Mouse (Mus musculus): ENCODE data around the gene Map4k1.

Gene Map4k1

DNA sequence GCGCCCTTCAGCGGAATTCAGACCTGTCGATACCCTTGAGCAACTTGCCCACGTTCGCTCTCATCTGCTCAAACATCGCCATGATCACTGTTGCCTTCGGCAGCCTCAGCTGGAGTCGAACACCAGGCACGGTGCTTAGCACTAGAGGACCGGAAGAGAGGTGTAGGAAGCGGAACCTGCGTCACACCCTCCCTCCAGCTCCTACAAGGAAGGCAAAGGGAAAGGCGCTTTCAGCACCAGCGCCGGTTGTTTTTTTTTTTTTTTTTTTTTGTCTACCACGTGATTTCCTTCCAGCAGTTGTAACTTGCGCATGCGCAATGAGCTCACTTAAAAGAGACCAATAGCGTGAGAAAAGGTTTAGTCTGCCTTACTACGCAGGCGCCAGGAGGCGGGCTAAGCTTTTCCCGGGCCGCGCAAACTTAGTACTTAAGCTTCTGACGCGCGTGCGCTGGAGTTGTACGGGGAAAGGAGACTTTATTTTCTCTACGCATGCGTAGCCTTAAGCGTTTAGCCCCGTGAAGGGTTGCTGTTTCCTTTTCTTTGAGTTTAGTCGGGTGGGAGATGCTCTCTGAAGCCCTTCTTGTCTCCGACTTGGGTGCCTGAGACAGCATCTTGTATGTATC, at the start of gene Map4k1, which contains the start of gene Eif3k:
TSS of gene Map4k1 (plus strand) at position 400 of the 623 bp plus-strand sequence.
TSS of gene Eif3k (minus strand) at position 214 of the 623 bp plus-strand sequence.
- peak; percentile 91 to 96 for DNase-seq

DNA sequence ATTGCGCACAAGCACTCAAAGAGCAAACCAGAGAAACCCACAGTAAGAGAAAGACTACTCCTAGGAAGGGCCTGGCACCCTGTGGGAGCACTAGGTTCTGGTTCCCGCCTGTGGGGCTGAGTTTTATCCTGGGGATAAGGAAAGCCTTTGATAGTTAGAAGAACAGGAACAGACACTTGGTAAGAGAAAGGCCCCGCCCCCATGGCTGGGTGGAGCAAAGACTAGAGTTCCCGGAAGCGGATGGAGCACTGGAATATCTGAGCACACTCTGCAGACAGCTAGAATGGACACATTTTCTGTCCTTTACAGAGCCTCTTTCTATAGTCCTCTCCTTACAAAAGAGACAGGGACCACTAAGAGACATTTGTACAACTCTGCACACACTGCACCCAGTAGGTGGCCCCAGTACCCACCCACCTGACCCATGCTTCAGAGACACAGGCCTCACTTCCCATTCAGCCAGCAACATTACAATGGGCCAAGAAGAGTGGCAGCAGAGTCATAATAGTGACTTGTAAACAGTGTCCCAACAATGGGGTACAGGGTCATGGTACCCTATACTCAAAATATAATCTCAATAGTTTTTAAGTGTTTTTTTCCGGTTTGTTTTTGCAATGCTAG, 49.3 kb upstream of the Map4k1 start:
- DNase-seq, result no peak

DNA sequence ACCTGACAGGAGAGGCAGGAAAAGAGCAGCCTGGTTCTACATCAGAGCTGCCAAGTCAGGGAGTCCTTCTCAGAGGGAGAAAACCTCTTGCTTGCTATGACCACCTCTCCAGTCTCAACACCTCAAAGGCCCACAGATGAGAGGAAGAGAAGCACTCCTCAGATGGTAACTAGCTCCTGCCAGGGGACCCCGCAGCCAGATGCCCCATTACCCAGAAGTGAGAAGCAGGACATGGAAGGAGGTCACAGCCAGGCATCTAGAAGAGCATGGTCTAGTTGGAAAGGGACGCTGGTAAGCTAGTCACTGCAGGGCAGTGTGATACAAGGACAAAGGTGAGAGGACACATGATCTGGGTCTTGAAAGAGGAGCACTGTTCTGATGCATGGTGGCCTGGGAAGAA, 48.0 kb upstream of the Map4k1 start:
- no peak for DNase-seq

DNA sequence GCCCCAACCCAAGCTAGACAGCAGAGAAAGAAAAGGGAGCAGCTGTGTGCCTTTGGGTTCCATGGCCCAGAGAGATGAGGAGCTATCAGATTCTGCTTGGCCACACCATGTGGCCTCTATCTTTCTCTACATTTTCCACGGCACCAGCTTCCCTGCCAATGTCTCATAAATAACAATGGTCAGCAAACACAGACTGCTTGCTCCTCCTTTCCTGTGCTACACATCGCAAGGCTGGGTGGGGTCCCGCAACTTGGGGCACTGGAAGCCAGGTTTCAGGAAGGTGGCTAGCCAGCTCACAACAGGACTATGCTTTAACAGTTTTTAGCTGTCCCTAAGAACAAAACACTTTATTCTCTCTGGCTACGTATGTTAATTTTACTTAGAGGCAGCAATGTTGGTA, 45.1 kb upstream of the Map4k1 start:
- no peak for DNase-seq

DNA sequence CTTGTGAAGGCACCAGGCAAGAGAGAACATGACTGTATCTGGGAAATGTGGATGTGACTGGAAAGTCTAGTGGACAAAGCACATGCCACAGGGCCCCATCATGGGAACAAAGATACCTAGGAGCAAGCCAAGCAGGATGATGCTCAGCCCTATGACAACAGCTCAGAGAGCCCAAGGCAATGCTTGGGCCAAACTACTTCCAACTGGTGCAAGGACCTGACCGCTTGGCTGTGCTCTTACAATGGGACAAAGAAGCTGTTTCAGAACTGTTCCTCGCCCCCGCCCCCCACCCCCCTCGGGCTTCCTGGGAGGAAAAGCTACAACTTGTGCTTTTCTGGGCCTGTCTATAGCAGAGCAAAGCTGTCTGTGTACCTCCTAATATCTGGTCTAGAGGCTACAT, 43.2 kb upstream of the Map4k1 start:
- no peak for DNase-seq

DNA sequence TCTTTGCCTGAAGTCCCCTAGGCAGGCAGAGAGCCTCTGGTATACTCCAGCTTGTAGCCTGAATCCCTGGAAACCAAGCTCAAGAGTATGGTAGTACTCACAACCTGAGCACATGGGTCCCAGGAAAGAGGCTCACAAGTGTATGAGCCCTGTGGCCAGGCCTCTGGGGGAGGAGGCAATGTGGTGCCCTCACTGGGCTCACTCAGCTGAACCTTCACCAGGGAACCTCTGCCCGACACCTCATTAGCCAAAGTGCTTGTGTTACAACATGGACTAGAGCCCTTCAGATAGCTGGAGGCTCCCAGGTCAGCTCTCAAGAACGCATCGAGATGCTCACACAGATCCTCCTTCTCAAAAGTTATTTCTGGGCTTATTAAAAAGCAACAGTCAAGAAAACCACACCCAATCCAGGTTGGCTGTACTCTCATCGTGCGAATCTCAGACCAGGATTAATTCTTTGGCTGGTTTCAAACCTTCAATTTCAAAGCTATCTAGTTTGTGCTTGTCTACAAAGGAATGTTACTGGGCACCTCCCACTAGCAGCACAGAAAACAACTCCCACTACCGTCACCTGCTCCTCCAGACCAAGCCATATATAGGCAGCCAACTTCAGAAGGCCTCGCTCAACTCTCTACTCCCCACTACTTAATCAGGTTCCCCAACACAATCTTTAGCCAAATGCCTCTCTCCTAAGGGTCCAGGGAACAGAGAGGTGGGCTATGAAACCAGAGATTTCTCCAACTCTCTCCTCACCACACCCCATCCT, 42.2 kb upstream of the Map4k1 start:
- DNase-seq, result no peak

DNA sequence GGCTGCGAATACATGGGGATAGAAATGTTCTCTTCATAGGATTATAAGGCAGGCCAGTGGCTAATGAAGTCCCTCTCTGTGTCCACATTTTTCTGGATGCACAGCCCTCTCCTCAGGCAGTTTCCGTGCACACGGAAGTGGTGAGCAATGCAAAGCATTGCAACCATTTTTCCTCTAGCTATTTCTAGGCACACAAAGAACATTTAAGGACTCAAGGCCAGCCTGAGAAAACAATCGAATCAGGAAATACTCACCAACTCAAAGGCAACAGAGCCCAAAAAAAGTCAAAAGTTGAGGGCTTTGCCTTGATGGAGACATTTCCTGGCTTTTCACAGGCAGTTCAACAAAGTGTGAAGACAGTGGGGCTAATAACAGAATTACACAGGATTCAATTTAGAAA, 40.7 kb upstream of the Map4k1 start:
- DNase-seq, result no peak

DNA sequence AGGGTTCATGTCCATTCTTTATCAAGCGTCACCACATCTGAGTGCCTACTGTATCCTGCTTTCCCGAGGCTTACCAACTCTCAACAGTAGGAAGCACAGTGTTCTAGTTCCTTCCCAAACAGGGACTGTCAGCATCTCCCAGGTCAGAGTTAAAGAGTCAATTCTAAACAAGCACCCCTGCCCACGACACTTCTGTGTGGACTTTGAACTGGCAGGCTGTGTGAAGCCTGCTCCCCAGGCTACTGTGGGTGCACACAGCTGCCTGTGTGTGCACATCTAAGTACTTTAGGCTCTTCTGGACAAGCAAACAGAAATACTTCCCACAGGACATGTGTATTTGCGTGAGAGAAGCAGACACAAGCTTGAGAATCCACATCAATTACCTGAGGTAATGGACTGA, 40.3 kb upstream of the Map4k1 start:
- DNase-seq, result no peak

DNA sequence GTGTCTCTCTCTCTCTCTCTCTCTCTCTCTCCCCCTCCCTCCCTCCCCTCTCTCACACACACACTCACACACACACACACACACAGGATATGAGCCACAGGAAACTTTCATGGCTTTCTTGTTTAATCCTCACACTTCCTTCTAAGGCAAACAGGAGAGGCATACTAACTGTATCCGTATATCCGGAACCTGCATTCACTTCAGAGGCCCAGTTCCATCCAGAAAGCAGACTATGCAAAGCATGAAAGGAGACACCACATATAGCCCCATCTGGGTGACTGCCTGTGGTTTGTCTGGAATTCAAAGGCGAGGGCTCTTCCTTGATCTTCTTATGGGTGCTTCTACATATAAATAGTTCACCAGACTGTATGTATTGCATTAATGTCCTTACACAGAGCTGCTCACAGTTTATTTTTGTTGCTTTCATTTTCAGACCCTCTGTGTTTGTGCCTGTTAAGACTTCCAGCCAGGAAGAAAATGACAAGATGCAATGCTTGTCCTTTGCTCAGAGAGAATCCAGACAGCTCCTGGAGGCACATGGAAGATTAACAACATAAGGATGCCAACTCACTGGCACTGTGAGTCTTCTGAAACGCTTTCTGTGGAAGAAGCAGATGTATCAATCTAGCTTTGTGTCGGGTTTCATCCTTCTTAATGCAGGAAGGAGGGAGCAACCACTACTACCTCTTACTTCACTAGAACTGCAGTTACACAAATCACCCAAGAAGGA, 38.2 kb upstream of the Map4k1 start:
- no peak for DNase-seq

DNA sequence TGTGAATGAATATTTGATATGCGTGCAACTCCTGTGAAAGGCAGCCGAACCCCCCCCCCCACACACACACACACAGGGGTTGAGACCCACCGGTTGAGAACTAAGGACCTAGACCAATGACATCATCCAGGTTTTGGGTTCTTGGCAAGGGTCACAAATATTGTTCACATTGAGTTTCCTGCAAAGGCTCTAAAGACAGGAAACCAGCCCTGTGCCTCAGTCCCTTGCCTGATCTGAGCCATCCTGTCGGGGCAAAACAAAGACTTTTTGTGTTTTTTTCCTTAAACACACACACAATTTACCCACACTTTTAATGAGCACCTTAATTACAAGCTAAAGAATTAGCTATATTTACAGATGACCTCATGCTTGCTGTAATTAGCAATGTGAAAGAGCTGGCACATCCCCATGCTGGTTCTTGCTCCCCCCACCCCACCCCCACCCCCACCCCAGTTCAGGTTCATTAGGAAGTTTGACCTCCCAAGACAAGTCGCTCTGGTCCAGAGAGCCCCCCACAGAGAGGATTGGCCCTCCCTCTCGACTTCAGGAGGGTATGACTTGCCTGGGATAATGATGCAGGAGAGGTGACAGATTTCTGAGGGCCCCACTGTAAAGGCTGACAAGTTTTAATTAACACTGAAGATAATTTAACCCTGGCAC, 37.0 kb upstream of the Map4k1 start:
- no peak for DNase-seq

DNA sequence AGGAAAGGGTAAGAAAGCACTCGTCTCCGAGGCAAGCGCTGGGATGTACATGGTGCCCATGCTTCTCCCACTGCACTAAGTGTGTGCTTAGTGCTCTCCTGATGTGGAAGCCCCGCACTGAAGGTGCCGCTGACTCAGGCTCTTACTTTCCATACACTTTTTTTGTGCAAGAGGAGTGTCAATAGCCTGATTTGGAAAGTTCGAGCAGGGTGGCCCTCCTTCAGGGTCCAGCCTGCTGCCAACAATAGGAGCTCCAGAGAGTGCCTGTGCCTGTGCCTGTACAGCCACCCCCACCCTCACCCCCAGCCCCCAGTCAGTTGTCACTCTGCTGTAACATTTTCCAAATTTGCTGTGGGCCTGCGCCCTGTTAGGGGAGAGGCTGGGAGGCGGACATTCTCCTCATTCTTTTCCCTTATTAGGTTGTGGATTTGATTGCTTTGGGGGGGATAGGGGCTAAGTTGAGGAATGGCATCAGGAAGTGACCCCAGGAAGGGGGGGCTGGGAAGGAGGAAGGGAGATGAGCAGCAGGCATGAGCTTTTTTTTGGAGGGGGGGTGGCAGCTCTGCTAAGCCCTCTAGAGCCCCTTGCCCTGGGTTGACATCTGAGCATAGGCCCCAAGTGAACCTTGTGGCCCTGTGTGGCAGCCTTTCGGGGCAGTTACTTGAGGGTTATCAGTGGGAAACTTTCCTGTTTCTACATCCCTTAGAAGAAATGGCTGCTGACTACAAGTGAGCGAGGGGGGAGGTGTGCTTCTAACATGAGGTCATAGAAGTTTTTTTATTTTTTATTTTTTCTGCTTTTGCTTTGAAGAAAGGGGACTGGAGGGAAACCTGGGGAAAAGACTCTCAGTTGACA, 36.2 kb upstream of the Map4k1 start:
- DNase-seq, result no peak

DNA sequence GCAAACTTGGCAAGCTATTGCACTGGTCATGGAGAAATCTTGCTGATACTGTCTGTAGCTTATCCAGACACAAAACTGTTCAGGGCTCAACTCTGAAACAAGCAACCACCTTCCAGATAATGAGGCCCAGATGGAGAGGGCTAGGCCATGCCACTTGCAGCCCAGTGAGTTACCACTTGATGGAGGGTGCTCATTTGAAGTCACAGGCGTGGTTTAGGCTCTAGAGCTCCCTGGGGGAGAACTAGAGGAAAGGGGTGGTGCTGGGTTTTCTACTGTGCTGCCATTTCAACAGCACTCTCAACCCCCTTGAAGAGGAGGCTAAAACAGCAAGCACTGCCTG, 35.6 kb upstream of the Map4k1 start:
- DNase-seq, result no peak

DNA sequence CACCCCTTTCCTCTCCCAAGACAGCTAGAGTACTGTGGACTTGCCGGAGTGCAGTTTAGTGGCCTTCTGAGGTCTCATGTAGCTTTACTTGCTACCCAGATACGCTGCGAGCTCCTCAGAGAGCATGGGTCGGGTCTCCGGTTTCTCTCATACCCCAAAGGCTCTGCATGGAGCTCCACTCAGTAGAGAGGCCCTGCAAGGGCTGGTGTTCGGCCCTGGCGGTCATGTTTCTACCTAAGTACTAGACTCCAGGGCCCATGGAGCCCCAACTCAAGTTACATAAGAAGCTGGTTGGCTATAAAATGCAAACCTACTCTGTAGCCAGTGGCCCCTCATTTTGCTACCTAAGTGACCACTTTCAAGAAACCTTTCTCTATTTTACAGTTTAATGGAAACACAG, 33.1 kb upstream of the Map4k1 start:
- no peak for DNase-seq

DNA sequence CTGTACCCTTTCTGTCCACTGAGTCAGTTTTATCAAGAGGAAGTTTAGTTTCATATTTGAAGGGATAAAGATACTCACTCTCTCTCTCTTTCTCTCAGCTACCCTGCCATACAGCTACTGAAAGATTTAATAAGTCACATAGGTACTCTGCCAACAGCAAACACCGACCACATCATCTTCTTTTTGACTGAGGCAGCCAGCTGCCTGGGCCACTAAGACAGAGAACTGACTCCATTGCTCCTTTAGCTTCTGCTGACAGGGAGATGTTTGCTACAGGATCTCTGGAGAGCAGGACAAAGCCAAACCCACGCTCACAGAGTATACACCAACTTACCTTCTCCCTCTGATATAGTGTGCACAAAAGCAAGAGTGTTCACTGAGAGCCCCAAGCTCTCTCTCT, 32.6 kb upstream of the Map4k1 start:
- no peak for DNase-seq

DNA sequence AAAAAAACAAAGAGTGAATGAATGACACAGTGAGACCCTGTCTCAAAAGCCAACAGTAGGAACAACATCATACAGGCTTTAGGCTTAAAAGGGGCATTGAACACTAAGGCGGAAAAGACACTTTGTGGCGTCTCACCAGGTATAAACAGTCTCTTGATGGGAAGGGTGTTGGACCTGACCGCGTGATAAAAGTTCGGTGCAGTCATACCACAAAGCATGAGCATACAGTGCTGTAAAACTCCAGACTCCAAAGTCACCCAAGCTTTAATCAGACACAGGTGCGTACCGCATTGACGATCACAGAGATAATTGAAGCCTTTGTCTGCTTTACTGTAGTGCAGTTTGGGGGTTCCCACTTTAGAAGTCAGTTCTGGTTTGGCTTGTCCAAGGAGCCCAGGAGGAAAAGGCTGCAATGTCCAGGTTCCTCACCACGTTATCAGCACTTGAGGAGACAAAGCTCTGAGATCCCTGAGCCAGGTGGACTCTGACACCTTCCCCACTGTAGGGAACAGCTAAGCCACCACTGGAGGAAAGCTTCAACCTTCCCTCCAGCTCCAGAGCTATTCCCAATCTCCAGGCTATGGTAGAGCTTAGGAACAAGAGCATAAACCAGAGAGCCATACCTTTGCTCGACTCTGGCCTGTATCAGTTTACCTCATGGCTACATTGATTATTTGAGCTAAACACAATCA, 31.4 kb upstream of the Map4k1 start:
- no peak for DNase-seq

DNA sequence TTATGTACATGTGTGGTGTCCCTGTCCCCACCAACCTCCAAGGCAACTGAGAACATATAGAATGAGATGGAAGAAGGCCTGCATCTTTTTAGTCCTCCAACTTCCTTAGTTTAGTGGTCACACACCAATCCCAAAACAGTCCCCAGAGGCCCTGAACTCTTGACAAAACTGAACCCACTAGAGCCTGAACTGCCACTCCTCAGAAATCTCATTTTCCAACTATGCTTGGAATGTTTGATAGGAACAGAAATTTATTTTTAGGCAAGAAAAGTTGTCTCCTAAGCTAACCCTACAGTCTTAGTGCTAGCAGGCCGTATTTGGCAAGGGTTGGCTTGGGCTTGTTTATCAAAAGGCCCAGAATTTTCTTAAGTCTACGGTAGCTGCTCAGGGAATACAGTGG, 30.1 kb upstream of the Map4k1 start:
- no peak for DNase-seq

DNA sequence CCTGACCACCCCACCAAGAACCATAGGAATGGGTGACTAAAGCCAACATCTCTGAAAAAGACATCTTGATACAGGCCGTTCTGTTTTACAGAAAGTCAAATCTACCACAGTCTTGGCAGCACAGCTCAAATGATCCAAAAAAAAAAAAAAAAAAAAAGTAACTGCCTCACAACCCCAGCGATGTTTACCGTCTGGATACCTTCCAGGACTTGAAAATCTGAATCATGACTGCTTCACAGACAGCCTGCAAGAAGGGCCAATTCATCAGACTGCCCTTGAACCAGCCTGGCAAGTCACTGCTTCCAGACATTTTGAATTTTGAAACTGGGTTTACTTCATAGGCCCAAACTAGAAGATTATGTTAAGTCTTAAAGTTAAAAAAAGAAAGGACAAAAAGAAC, 29.1 kb upstream of the Map4k1 start:
- no peak for DNase-seq

DNA sequence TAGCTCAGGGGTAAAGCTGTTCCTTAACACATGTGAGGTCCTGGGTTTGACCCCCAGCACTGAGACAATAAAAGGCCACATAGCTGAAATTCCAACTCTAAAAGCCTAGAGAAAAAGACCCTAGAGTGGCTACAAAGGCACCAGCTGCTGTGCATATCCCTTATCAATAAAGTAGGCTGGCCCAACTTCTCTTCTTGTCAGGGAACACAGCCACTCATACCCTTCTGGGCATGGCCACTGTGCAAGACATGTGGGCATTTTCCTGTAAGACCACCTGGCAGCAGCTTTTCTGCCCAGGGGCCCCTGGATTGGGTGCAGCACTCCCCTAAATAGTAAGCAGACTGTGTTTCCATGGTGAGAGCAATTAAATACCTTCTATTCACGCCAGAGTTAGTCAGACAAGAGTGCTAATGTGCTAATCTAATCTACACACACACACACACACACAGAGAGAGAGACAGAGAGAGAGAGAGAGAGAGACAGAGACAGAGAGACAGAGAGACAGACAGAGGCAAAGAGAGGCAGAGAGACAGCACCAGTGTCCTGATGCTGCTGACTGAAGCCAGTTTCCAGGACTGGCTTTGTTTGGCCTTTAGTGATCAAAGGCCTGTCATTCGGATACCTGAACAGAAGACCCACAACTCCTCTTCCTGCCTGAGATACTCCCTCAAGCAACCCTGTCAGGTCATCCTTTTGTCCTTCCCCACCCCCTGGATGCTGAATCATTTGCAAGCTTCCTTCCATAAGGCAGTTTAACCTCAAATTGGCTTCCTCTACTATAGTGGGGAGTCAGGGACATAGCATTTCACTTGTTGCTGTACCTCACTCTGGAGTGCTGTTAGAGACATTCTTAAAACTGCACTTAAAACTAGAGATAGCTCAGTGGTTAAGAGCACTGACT, 28.1 kb upstream of the Map4k1 start:
- DNase-seq, result no peak

DNA sequence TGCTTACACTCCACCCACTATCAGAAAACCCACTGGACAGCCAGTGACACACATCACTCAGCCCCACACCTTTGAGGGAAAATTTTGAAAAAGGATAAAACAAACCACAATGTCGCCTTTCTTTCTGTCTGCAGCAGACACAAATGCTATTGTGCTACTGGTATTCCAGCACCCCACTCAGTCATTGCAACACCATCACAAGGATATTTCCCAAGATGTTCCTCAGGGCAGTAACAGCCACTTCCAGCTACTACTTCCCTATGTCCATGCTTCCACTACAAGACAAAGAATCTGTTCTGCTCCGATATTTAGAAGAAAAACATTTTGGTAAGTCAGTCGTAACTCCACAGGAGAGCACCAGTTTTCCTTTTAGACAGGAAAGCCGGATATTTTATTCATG, 27.1 kb upstream of the Map4k1 start:
- DNase-seq, result no peak

DNA sequence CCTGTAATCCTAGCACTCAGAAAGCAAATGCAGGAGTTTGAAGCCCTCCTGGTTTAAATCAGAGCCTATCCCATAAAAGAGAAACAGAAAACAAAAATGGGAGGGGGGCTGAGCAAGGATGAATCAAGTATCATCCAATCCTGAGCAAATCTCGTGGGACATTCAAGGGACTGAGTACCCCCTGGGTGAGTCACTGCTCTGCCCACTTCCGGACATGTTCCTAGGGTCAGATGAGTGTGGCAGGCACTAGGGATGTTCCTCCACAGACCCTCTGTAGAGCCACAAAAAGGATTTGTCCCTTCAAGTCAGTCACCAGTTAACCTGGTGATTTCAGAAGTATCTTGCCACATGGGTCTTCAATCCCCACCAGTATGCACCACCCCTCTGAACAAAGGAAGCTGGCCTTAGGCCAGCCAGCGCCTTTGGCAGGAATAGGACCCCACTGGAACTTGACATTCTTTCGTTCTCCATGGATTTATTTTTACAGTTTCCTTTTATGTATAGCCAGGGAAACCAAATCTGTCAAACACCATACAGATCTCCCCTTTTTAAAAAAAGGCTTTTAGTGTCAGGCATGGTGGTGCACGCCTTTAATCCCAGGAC, 26.5 kb upstream of the Map4k1 start:
- DNase-seq, result no peak
